Mouse (Mus musculus): ENCODE results near the gene Manba.

DNA sequence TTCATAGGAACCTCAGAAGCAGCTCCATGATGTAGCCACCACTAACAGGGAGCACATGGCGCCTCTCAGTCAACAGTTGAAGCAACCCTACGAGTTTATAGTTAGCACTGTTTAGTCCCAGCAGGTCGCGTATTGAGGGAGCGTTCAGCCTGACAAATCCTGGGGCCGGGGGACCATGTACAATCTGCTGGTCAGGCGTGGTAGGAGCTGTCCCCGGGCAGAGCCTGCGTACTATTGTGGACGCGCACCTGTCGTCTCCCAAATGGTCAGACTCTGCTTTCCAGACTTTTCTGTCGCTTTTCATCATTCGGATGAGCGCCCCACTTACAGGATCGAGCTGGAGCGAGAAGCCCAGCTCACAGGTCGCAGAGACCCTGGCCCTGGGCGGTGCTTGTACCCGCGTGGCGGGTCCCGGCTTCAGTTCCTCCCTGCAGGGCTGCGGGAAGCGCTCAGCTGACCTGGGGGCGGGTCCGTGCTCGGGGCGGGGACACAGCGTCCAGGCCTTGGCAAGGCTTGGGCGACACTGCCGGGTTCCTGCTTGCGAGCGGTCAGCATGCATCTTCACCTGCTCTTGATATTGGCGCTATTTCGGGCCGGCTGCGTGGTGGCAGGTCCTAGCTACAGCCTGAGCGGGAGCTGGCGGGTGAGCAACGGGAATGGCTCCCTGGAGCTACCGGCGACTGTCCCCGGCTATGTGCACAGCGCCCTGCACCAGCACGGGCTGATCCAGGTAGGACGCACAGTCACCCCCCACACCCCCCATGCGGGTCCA, at the start of gene Manba:
- TF ChIP-seq CTCF (IDR thresholded peaks at IDR 0.05; ENCODE audit: control insufficient read depth, insufficient read depth, insufficient read length) (no peak), MYOG (IDR thresholded peaks at IDR 0.05; ENCODE audit: control insufficient read depth, extremely low read depth, insufficient read length) (no peak), MAX (IDR thresholded peaks at IDR 0.05) (no peak), USF1 (IDR thresholded peaks at IDR 0.05; ENCODE audit: low read depth) (no peak)
